Mouse (Mus musculus) cortical plate, adult 2 months (tissue): Measurements from ENCODE around the gene Immp2l. TPM values are rescaled to one million over a fixed set of nuclear protein-coding genes. Genes with fewer than 3 reads are reported as not detected.

Experiments
- H3K27ac ChIP-seq: fragments of 200-500 bp; 2 replicates; pipeline ENCODE4 v1.5.1; 2012; ENCODE audit warnings: low read length, control low read depth, inconsistent platforms; ENCODE audit not compliant: insufficient read depth
- H3K4me1 ChIP-seq: fragments of 200-500 bp; 2 replicates; pipeline ENCODE4 v1.6.1; 2011; ENCODE audit warnings: low read length; ENCODE audit not compliant: control insufficient read depth, insufficient read depth
- H3K4me3 ChIP-seq: fragments of 200-500 bp; 2 replicates; pipeline ENCODE4 v1.5.1; 2011; ENCODE audit warnings: mild to moderate bottlenecking, low read length, control low read depth; ENCODE audit not compliant: insufficient read depth
- CTCF ChIP-seq: fragments of 200-500 bp; IDR thresholded peaks from 2 replicates; pipeline ENCODE4 v1.5.1; 2011; ENCODE audit warnings: mild to moderate bottlenecking, control low read depth, low read length; ENCODE audit not compliant: insufficient read depth; ENCODE audit errors: extremely low read depth
- POLR2A ChIP-seq: fragments of 200-500 bp; IDR thresholded peaks from 2 replicates; pipeline ENCODE4 v1.6.1; 2011; ENCODE audit warnings: mild to moderate bottlenecking, low read length, control low read depth; ENCODE audit not compliant: insufficient read depth; ENCODE audit errors: extremely low read depth
- polyA plus RNA-seq: library from polyadenylated mRNA; depleted of rRNA; stranded (reverse); fragments of >200 nt; gene quantifications from 2 replicates; pipeline ENCODE4 v1.2.3, GENCODE M21; 2012

Immp2l gene
- polyA plus RNA-seq, 1 experiment, result 8.0 TPM

- no peak overlapping the region for H3K27ac ChIP-seq
- no peaks in the 10 kb centered on the region for H3K4me1 ChIP-seq
- H3K4me3 ChIP-seq, result no peak overlapping the region
- TF ChIP-seq POLR2A, result no peak
Observed at GRCm38 (mm10) chr12:41877292-41877959, 853.5 kb downstream of the Immp2l start.

GRCm38 (mm10) chr12:41878493-41878892 lies 854.6 kb downstream of the Immp2l start:
- H3K4me1 ChIP-seq, result no peaks in the 10 kb centered on the region
- no peak overlapping the region for H3K4me3 ChIP-seq
- H3K27ac ChIP-seq, result no peak overlapping the region
- TF ChIP-seq CTCF, result no peak
- no peak for TF ChIP-seq POLR2A

GRCm38 (mm10) chr12:41878972-41879371 lies 855.1 kb downstream of the Immp2l start:
- TF ChIP-seq CTCF (no peak), POLR2A (no peak)
- Histone ChIP-seq H3K27ac (no peak overlapping the region), H3K4me3 (no peak overlapping the region), H3K4me1 (no peaks in the 10 kb centered on the region)

- no peak overlapping the region for H3K4me3 ChIP-seq
- no peak for TF ChIP-seq POLR2A
- TF ChIP-seq CTCF, result no peak
- H3K27ac ChIP-seq, result no peak overlapping the region
- no peaks in the 10 kb centered on the region for H3K4me1 ChIP-seq
Observed at GRCm38 (mm10) chr12:41879412-41879811, 855.5 kb downstream of the Immp2l start.

GRCm38 (mm10) chr12:41880833-41881232 lies 856.9 kb downstream of the Immp2l start:
- Histone ChIP-seq H3K4me3 (no peak overlapping the region), H3K27ac (no peak overlapping the region), H3K4me1 (no peaks in the 10 kb centered on the region)
- no peak for TF ChIP-seq POLR2A
- no peak for TF ChIP-seq CTCF

GRCm38 (mm10) chr12:41908011-41908410 lies 884.1 kb downstream of the Immp2l start:
- Histone ChIP-seq H3K27ac (no peak overlapping the region), H3K4me3 (no peak overlapping the region), H3K4me1 (no peaks in the 10 kb centered on the region)
- TF ChIP-seq CTCF, result no peak
- no peak for TF ChIP-seq POLR2A

- Histone ChIP-seq H3K27ac (no peak overlapping the region), H3K4me1 (no peaks in the 10 kb centered on the region), H3K4me3 (no peak overlapping the region)
- TF ChIP-seq POLR2A (no peak), CTCF (no peak)
Observed at GRCm38 (mm10) chr12:41911626-41912025, 887.7 kb downstream of the Immp2l start.

GRCm38 (mm10) chr12:41937751-41938150 lies 913.9 kb downstream of the Immp2l start:
- Histone ChIP-seq H3K4me1 (no peaks in the 10 kb centered on the region), H3K4me3 (no peak overlapping the region), H3K27ac (no peak overlapping the region)
- no peak for TF ChIP-seq POLR2A
- no peak for TF ChIP-seq CTCF

- Histone ChIP-seq H3K27ac (no peak overlapping the region), H3K4me1 (no peaks in the 10 kb centered on the region), H3K4me3 (no peak overlapping the region)
- TF ChIP-seq POLR2A, result no peak
- no peak for TF ChIP-seq CTCF
Observed at GRCm38 (mm10) chr12:41941853-41942252, 918.0 kb downstream of the Immp2l start.

GRCm38 (mm10) chr12:41944079-41944672 lies 920.3 kb downstream of the Immp2l start:
- H3K4me3 ChIP-seq, result no peak overlapping the region
- TF ChIP-seq POLR2A (no peak), CTCF (no peak)
- no peaks in the 10 kb centered on the region for H3K4me1 ChIP-seq
- H3K27ac ChIP-seq, result no peak overlapping the region
